Mouse (Mus musculus): ENCODE measurements around the gene Tcf20.

- no peak for TF ChIP-seq POLR2A (IDR thresholded peaks at IDR 0.05; ENCODE audit: insufficient read depth, low read depth, low read length)
- TF ChIP-seq CTCF (IDR thresholded peaks at IDR 0.05; ENCODE audit: insufficient read depth, low read depth, low read length), result no peak
These were observed 31.0 kb downstream of the Tcf20 start for GRCm38 (mm10) chr15:82956721-82957120.

All from olfactory bulb, adult 2 months (tissue).